Mouse (Mus musculus) retina, postnatal 7 days (tissue): ENCODE measurements at regions not wholly inside any gene's neighbourhood (a gene's known extent, or its start where the extent isn't known, plus 50 kb on each side); places are given as distances from the start of the nearest gene placed in this dataset.

Experiments used
- DNase-seq: peaks from one replicate; pipeline ENCODE4 v3.0.0-alpha.2; 2012; ENCODE audit warnings: low read depth, low spot score

DNA sequence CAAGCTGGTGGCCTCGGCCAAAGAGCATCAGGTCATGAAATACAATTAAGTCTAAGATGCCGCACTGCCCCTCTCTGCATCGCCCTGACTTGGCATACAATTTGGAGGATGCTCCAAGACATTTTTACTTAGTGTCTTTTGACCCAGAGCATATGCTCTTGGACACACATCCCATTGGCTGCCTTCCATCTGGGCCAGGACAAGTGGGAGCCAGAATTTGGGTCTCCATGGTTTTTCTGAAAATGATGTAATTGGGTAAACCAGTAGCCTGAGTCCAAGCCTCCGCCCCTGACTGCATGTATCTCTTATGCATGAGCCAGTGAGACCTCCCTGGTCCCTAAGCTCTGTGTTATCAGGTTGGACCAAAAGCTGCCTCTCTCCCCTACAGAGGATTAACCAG is 117.1 kb upstream of the Rpl38 start:
- no peak for DNase-seq

DNA sequence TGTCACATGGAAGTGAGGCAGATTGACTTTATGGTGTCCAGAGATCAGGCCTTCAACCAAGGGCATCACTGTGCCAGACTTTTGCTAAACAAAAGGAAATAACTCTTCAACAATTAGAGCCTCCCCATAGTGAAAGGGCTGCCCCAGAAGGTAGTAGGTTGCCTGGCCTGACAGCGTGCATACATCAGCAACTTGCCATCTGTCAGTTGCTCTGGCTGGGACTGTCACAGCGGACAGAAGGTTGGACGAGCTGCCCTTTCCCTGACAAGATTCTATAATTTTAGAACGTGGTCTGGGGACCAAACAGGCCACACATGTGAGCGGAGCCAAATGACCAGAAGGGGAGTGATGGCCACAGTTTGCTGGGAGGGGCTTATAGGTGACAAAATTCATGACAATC is 119.7 kb upstream of the Rpl38 start:
- DNase-seq, result no peak

DNA sequence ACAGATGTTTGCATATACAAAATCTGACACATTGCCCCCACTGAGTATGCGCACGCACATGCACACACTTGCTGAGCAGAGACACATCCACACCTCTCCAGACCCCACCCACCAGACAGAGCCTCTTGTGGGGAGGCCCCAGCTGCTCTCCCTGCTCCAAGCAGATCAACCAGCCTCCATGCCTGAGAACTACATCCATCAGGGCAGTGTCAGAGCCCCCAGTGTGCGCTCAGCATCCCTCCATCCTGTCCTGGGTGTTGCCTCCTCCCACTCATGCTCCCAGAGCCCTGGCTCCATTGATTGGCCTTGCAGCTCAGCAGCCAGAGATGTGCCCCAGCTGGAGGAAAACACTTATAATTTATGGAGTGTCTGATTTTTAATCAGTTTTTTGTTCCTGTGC is 124.1 kb upstream of the Rpl38 start:
- no peak for DNase-seq

DNA sequence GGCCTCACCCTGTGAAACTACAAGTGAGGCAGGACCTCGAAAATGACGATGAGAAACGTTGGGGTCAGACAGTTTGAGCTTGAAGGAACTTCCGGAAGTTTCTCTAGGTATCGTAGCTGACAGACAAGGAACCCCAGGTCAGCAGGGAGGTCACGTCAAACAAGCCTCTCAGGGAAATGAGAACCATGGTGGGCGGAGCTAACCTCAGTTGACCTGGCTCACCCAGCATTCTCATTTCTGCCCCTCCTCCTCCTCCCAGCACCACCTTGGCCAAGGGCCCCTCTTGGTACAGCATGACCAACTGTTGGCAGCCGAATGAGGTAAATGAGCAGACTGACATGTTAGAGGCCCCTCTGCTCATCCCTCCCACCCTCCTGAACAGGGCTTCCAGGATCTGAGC is 126.2 kb upstream of the Rpl38 start:
- DNase-seq, result no peak

DNA sequence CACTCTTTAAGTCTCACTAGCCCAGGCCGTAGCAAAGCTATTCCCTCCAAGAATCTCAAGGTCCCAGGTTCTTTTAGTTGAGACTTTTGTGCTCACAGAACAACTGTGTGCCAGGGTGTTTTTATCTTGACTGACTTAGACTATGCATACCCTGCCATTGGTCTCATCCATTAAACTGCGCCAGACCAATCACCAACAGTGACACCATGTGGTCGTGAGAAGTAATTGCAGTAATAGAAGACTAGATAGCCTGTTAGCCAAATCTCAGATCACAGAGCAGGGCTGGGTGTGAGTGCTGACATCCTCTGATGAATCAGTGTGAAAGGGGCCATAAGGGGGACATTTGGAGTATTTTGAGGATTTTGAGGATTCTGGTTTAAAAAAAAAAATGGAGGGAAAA is 127.8 kb upstream of the Rpl38 start:
- no peak for DNase-seq

DNA sequence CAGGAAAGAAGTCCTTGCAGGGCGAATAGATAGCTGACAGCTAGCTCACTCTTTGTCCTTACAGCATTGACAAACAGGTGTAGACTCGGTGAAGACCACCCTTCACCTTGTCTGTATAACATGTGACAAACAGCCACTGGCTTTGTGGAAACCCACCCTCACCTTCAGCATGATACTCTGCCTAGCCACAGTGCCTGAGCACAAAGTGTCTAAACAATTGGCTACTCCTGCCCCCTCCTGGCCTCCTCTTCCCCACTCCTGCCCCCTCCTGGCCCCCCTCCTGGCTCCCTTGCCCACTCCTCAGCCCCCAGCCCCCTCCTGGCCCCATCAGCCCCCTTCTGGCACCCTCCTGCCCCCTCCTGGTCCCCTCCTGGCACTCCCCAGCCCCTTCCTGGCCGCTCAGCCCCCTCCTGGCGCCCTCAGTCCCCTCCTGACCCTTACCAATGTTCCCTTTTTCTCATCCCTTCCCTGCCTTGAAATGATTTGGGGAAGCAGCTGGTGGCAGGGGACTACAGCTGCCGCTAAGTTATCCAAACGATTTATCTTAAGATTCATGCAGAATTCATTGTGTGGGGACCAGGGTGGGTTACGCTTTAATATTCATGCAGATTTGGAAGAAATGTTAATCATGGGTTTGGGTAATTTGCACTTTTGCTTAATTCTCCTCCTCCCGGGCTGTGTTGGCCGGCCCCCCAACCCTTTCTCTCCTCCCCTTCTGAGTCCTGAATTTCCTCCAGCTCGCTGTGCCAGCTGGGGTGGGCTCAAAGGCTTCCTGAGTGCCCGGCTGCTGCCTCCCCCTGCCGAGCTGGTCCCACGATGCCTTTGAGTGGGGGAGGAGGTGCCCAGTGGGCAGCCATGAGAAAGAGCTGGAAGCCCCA is 131.5 kb upstream of the Rpl38 start:
- DNase-seq, result no peak

DNA sequence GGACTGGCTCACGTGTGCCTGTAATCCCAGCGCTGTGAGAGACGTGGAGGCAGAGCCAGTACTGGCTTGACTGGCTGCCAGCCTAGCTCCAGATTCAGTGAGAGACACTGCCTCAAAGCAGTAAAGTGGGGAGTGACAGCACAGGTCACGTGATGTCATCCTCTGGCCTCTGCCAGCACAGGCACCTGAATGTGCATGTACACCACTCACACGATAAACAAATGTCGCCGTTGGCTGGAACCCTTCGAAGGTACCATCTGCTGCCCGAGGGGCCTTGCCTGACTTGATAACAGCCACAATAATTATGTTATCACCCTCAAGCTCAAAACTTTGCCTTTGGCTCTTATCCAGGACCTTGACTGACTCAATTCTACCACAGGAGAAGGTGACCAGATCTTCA is 132.4 kb upstream of the Rpl38 start:
- no peak for DNase-seq

DNA sequence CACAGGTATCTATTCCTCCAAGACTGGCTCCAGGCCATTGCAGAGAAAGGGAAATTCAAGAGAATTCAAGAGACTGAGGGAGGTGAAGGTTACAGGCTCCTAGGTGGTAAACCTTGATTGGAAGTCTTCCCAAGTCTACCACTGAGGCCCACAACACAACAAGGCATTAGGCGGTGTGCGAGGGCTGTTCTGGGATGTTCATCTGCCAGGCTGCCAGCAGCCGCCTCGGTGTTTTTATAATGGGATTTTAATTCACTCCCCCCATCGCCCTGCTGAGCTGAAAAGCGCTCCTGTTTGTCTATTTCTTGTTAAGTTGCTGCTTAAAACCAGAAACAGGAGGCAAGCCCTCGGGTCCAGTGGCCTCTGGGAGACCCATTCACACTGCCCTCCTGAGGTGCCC is 133.9 kb upstream of the Rpl38 start:
- DNase-seq, result no peak

DNA sequence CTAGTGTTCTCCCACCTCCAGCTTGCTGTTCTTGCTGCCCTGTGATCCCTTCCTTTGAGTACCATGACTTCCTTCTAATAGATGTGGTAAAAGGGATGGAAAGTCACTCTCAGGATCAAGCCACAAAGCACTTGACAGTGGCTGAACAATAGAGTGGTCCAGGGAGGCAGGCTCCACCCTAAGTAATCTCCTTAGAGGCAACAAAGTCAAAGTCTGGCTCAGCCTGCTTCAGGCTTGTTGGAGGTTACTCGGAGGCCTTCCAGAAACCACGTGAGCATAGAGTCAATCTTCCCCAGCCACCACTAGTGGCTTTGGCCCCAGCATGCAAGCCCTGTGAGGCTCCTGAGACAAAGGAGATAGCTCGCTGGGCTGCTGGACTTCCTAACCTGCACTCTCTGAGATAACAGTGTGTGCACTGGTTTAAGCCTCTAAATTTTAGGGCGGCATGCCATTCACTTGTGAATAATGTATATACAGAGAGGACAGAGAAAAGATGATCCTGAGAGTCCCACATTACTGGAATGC is 137.0 kb upstream of the Rpl38 start:
- DNase-seq, result no peak

DNA sequence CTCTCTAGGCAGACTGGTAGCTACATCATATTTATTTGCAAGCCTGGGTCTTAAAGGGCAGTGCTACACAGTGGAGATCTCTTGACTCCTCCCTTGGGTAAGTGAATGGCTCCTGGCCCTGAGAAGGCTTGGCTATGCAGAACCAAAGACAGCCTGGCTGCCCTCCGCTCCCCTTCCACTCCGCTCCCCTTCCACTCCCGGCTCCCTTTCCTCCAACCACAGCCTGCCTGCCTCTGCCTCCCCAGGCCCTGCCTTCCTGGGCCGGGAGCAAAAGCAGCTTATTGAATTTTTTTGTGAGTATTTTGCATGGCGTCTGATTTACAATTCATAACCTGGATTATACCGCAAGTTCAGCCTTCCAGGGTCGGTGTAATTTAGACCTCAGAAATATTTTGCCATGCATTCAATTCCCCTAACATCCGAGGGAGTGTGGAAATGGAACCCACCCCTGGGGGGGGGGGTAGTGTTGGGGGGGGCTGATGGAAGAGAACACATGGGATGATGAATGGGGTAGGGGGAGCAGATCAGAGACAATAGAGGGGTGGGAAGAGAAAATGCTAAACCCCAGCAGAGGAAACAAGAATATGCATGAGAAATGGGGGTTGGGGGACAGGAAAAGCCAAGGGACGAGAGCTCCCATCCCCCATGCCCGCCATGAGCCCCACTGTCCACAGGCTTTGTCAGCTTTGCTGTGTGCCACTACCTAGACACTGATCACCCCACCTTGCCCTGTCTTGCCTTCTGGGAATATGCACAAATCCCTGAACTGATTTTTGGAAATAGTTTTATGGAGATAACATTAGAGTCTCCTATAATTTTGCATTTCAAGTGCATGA is 139.2 kb upstream of the Rpl38 start:
- no peak for DNase-seq

DNA sequence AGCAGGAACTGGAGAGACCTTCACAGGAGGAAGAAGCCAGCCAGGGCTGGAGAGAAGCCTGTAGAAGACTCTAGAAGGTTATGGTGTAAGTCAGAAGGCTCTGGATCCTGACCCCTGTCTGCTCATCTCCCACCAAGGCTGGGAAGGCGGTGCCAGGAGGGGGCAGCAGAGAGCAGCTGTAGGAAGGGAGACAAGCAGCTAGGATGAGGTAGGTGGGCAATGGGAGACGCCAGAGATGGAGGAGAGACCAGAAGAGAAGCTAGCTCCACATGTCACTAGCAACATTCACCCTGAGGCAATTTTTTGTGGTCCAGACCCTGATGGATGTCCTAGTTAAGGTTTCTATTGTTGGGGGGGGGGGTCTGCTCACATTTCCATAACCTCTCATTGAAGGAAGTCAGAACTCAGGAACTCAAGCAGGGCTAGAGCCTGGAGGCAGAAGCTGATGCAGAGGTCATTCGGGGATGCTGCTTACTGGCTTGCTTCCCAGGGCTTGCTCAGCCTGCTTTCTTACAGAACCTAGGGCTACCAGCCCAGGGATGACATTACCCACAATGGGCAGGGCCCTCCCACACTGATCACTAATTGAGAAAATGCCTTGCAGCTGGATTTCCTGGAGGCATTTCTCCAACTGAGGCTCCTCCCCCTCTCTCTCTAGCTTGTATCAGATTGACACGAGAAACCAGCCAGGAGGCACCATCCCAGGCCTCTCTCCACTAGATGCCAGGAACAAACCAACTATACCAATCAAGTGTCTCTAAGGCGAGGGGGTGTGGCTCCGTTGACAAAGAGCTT is 144.7 kb upstream of the Rpl38 start:
- DNase-seq, result peak; percentile 68

DNA sequence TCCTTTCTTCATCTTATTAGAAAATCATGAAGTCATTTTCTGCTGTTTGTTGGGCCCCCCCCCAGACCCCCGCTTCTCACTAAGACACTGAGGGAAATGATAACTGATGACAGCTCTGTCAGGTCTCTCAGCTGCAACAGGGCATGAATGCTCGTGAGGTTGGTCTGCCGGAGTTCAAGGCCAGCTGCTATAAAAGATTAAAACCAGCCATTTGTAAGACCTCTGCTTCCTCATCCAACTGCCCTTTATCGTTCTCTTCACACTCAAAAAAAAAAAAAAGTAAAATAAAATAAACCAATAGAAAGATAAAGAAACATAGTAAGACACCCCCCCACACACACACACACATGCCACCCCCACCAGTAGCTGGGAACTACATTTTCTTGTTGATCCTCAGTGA is 153.0 kb upstream of the Rpl38 start:
- DNase-seq, result no peak

DNA sequence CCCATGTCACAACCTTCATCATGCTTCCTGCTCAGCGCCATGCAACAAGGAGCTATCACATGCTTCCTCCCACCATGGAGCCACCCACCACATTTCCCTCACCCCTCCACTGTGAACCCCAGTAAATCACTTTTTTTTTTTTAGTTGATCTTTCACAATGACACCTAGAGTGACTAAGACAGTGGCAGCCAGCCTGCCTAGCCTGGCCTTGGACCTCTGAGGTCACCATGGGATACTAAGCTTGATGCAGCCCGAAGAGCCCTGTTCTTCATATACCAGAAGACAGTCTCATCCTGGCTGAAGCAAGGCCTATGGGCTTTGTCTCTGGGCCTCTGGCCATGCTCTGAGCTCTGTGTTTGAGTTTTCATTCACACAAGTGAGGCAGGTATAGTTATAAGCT is 154.2 kb upstream of the Rpl38 start:
- DNase-seq, result no peak

DNA sequence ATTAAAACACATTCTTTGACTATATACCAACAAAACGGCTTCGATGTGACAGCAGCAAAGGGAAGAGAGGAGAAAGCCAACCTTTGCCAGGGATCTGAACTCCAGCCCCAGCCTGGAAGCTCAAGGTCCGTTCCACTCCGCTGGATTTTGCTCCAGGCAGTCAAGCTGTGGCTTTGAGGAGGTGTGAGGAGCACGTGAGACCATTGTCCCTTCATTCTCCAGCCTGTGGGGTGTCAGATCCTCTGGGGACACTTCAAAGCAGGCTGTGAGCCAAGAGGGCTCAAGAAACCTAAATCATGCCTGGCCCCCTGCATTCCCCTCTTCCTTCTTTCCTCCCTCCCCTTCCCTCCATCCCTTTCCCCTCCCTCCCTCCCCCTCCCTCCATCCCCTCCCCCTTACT is 154.9 kb upstream of the Rpl38 start:
- no peak for DNase-seq

DNA sequence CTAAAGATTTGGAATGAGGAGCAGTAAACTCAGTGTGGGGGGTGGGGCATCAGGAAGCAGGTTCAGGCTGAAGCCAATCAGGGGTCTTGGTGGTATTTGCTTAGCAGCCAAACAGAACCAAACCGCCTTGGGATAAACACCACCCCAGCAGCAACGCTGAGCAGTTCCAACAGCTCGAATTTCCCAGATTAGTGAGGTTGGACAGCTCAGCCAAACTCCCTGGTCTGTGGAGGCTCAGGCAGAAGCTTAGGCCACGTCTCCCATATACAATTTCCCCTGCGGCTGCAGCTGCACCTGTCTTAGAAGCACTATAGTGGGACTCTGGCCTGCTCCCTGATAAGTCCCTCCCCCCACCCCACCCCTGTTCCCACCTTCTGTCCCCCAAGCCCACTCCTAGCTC is 156.3 kb upstream of the Rpl38 start:
- no peak for DNase-seq

DNA sequence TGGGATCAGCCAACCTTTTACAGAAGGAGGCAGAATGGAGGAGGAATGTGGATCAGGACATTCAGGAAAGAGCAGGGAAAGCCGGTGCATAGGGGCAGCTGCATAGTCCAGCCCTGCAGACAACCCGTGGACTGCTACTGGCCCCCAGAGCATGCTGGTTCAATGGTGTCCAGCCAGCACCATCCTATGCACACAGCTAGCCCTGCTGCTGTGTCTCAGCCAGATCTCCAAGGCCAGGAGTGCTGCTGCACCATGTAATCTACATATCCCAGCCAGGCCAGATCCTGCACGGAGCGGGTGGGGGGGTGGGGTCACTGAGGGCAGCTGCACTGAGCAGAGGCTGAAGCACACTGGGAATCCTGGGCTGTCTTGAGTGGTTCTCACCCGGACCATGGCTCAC is 165.8 kb upstream of the Rpl38 start:
- DNase-seq, result no peak

DNA sequence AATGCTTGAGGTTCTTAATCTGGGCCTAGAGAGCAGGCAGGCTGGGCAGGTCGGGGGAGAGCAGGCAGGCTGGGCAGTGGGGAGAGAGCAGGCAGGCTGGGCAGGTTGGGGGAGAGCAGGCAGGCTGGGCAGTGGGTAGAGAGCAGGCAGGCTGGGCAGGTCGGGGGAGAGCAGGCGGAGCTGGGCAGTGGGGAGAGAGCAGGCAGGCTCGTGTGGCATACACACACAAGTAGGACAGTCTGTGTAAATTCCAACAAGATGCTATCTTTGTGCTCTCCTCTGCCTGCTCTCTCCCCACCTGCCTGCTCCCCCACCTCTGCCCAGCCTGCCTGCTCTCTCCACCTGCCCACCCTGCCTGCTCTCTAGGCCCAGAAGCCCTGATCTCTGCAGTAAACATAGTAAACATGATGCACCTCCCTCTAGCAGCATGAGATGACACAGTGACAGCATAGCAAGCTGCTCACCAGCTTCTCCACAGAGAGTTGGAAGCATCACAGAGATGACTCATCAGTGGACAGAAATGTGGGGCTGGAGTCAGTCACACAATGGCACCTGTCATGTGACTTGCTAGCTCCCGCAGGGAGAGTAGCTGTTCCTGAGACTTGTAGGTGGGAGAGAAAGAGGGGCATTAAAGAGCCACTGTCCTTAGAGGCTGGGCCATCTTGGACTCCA is 166.3 kb upstream of the Rpl38 start:
- DNase-seq, result no peak

DNA sequence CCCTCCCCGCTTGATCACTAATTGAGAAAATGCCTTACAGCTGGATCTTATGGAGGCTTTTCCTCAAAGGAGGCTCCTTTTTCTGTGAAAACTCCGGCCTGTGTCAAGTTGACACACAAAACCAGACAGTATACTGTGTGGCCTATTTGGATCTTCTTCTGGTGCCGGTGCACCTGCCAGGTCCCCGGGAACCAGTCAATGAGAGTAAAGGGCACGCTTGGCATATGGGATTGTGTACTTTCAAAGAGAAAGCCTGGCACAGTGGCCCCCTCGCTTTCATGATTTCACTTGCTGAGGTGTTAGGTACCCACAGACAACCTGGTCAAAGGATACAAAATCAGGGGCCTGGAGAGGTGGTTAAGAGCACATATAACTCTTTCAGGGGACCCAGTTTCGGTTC is 167.9 kb upstream of the Rpl38 start:
- DNase-seq, result no peak

DNA sequence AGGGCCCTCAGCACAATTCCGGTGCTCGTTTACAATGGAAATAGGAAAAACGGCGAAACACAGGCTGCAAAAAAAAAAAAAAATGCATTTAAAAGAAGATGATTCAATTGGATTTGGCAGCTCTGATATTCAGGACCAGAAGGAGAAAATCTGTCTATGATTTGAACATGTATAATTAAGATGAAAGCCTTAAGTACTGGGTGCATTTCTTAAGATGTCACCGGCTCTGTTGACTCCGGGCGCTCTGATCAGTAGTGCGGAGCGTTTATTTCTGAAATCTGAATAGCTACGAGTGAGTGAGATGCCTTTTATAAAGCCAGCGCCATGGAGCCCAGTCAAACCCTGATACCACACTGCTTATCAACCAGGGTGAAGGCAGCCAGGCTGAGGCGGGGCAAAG is 168.7 kb upstream of the Rpl38 start:
- no peak for DNase-seq

DNA sequence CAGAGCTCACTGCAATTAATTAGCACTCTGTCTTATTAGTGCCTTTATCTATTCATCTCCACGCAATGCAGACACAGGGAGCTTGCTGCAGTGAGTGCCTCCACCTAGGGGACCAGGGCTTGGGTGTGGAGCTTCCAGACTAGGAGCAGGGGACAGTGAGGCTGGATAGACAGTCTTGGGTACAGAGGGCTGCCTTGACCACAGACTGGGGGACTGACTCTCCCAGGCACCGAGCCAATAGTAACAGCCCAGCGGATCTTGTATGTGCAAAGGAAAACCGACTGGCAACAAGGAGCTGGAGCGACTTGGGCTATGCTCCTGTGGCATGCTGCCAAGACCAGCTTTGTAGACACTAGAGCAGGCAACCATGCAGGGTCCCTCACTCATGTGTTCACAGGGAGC is 172.8 kb upstream of the Rpl38 start:
- peak; percentile 24 for DNase-seq

DNA sequence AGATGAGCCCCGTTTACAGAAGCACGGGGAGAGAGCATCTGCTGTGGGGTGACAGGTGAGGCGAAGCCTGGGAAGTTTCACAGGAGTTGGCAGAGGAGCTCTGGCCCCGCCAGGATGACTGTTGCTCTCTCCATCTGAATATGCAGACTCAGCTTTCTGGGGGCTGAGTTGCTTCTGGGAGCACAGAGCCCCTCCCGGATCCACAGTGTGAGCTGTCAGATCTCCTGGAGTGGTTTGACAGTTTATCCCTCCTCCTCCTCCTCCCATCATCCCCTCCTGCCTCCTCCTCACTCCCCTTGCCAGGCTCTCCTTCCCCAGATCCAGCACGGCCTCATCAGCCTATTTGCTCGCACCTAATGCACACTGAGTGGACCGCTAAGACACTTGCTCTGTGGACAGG is 181.9 kb upstream of the Rpl38 start:
- no peak for DNase-seq
